Mouse (Mus musculus): Measurements from ENCODE around the gene Chka. TPM values are rescaled to one million over a fixed set of nuclear protein-coding genes. Genes with fewer than 3 reads are reported as not detected.

Gene Chka
- polyA plus RNA-seq, 1 experiment from 2014 or later: 66.6 TPM

GRCm38 (mm10) chr19:3896208-3896607 is 44.6 kb downstream of the Chka start:
- Histone ChIP-seq H3K9me3 (no peaks in the 10 kb centered on the region), H3K27ac (replicated peaks) (peak overlapping the region; percentile 75; the same call in 1 of the 2 replicates), H3K4me1 (replicated peaks) (0 out of 2 replicates have a peak, but pooled peaks cover 15% of the 10 kb centered on the region), H3K36me3 (peaks cover 33% of the 10 kb centered on the region), H3K4me2 (no peak overlapping the region), H3K4me3 (no peak overlapping the region), H3K9ac (no peak overlapping the region), H3K27me3 (no peaks in the 10 kb centered on the region)
- 92% methylated on average over 10 of the region's 10 CpGs for WGBS
- no peak for ATAC-seq (ENCODE audit: low FRiP score, low read depth)

GRCm38 (mm10) chr19:3897557-3897956 is 46.0 kb downstream of the Chka start:
- H3K4me2 ChIP-seq: no peak overlapping the region
- no peaks in the 10 kb centered on the region for H3K9me3 ChIP-seq
- H3K27me3 ChIP-seq: no peaks in the 10 kb centered on the region
- no peak for ATAC-seq (ENCODE audit: low FRiP score, low read depth)
- H3K36me3 ChIP-seq: peaks cover 26% of the 10 kb centered on the region
- no peak overlapping the region for H3K9ac ChIP-seq
- H3K4me3 ChIP-seq: no peak overlapping the region
- no peak overlapping the region for H3K27ac ChIP-seq (replicated peaks)
- 85% methylated on average over 5 of the region's 5 CpGs for WGBS
- H3K4me1 ChIP-seq (replicated peaks): 0 out of 2 replicates have a peak, but pooled peaks cover 15% of the 10 kb centered on the region

- 83% methylated on average over 7 of the region's 7 CpGs for WGBS
- H3K4me1 ChIP-seq (replicated peaks): 0 out of 2 replicates have a peak, but pooled peaks cover 15% of the 10 kb centered on the region
- no peak overlapping the region for H3K27ac ChIP-seq (replicated peaks)
- H3K4me3 ChIP-seq: no peak overlapping the region
- H3K9ac ChIP-seq: no peak overlapping the region
- peaks cover 13% of the 10 kb centered on the region; the same call in 1 of the 2 replicates for H3K36me3 ChIP-seq
- no peak overlapping the region for H3K4me2 ChIP-seq
- no peak for ATAC-seq (ENCODE audit: low FRiP score, low read depth)
- no peaks in the 10 kb centered on the region for H3K9me3 ChIP-seq
- no peaks in the 10 kb centered on the region for H3K27me3 ChIP-seq
Measured at GRCm38 (mm10) chr19:3898952-3899351, 47.4 kb downstream of the Chka start.

- Histone ChIP-seq H3K4me2 (no peak overlapping the region), H3K9me3 (no peaks in the 10 kb centered on the region), H3K4me1 (replicated peaks) (0 out of 2 replicates have a peak, but pooled peaks cover 15% of the 10 kb centered on the region), H3K36me3 (0 out of 2 replicates have a peak, but pooled peaks cover 7% of the 10 kb centered on the region), H3K27ac (replicated peaks) (no peak overlapping the region), H3K27me3 (no peaks in the 10 kb centered on the region), H3K4me3 (no peak overlapping the region), H3K9ac (no peak overlapping the region)
- 95% methylated on average over 4 of the region's 4 CpGs for WGBS
- ATAC-seq (ENCODE audit: low FRiP score, low read depth): no peak
Measured at GRCm38 (mm10) chr19:3899618-3900017, 48.0 kb downstream of the Chka start.

GRCm38 (mm10) chr19:3902966-3903365 is 51.4 kb downstream of the Chka start:
- H3K4me2 ChIP-seq: no peak overlapping the region
- peaks cover 18% of the 10 kb centered on the region for H3K4me1 ChIP-seq (replicated peaks)
- 0 out of 2 replicates have a peak, but pooled peaks cover 3% of the 10 kb centered on the region for H3K27me3 ChIP-seq
- no peaks in the 10 kb centered on the region for H3K36me3 ChIP-seq
- H3K9me3 ChIP-seq: no peaks in the 10 kb centered on the region
- H3K4me3 ChIP-seq: no peak overlapping the region
- no peak overlapping the region for H3K9ac ChIP-seq
- no peak overlapping the region for H3K27ac ChIP-seq (replicated peaks)
- no peak for ATAC-seq (ENCODE audit: low FRiP score, low read depth)
- 74% methylated on average over 12 of the region's 12 CpGs for WGBS

- 63% methylated on average over 25 of the region's 25 CpGs for WGBS
- no peak overlapping the region for H3K27ac ChIP-seq (replicated peaks)
- ATAC-seq (ENCODE audit: low FRiP score, low read depth): no peak
Measured at GRCm38 (mm10) chr19:3903648-3904362, 52.2 kb downstream of the Chka start.

GRCm38 (mm10) chr19:3904363-3904675 is 52.7 kb downstream of the Chka start:
- H3K9me3 ChIP-seq: no peaks in the 10 kb centered on the region
- no peak overlapping the region for H3K9ac ChIP-seq
- WGBS: 63% methylated on average over 10 of the region's 10 CpGs
- peaks cover 18% of the 10 kb centered on the region for H3K4me1 ChIP-seq (replicated peaks)
- H3K4me3 ChIP-seq: no peak overlapping the region
- H3K36me3 ChIP-seq: peaks cover 6% of the 10 kb centered on the region
- ATAC-seq (ENCODE audit: low FRiP score, low read depth): no peak
- H3K4me2 ChIP-seq: 0 out of 2 replicates have a peak overlapping the region, but pooled peaks have one; percentile 4
- H3K27me3 ChIP-seq: 0 out of 2 replicates have a peak, but pooled peaks cover 3% of the 10 kb centered on the region
- no peak overlapping the region for H3K27ac ChIP-seq (replicated peaks)

More at GRCm38 (mm10) chr19:3903648-3904362, 52.2 kb downstream of the Chka start:
- Histone ChIP-seq H3K9ac (no peak overlapping the region), H3K4me2 (no peak overlapping the region), H3K36me3 (peaks cover 5% of the 10 kb centered on the region), H3K27me3 (0 out of 2 replicates have a peak, but pooled peaks cover 3% of the 10 kb centered on the region), H3K9me3 (no peaks in the 10 kb centered on the region), H3K4me1 (replicated peaks) (peaks cover 18% of the 10 kb centered on the region), H3K4me3 (no peak overlapping the region)

GRCm38 (mm10) chr19:3905261-3905969 is 53.8 kb downstream of the Chka start:
- H3K4me3 ChIP-seq: no peak overlapping the region; the same call in 1 of the 2 replicates
- H3K27ac ChIP-seq (replicated peaks): peak overlapping the region; percentile 59
- peak overlapping the region; percentile 74 for H3K4me2 ChIP-seq
- H3K27me3 ChIP-seq: 0 out of 2 replicates have a peak, but pooled peaks cover 3% of the 10 kb centered on the region
- H3K9ac ChIP-seq: no peak overlapping the region
- WGBS: 61% methylated on average over 6 of the region's 6 CpGs
- H3K9me3 ChIP-seq: no peaks in the 10 kb centered on the region
- ATAC-seq (ENCODE audit: low FRiP score, low read depth): no peak
- peaks cover 18% of the 10 kb centered on the region for H3K4me1 ChIP-seq (replicated peaks)
- H3K36me3 ChIP-seq: peaks cover 16% of the 10 kb centered on the region

- peak overlapping the region; percentile 74 for H3K4me2 ChIP-seq
- WGBS: 49% methylated on average over 10 of the region's 10 CpGs
- H3K27me3 ChIP-seq: 0 out of 2 replicates have a peak, but pooled peaks cover 3% of the 10 kb centered on the region
- no peak for ATAC-seq (ENCODE audit: low FRiP score, low read depth)
- peaks cover 22% of the 10 kb centered on the region for H3K4me1 ChIP-seq (replicated peaks)
- H3K9me3 ChIP-seq: no peaks in the 10 kb centered on the region
- peak overlapping the region; percentile 43 for H3K4me3 ChIP-seq
- H3K9ac ChIP-seq: peak overlapping the region; percentile 51
- peaks cover 16% of the 10 kb centered on the region for H3K36me3 ChIP-seq
- H3K27ac ChIP-seq (replicated peaks): 0 out of 2 replicates have a peak overlapping the region, but pooled peaks have one; percentile 16
Measured at GRCm38 (mm10) chr19:3906326-3906725, 54.8 kb downstream of the Chka start.

- peak within 1 kb of the TSS; percentile 51 for H3K9ac ChIP-seq
- peaks cover 30% of the 10 kb centered on the region for H3K4me1 ChIP-seq (replicated peaks)
- H3K27me3 ChIP-seq: 0 out of 2 replicates have a peak, but pooled peaks cover 3% of the 10 kb centered on the region
- peak; percentile 72; the same call in 1 of the 2 replicates for ATAC-seq (ENCODE audit: low FRiP score, low read depth)
- H3K9me3 ChIP-seq: no peaks in the 10 kb centered on the region
- peak within 1 kb of the TSS; percentile 43 for H3K4me3 ChIP-seq
- peaks cover 16% of the 10 kb centered on the region for H3K36me3 ChIP-seq
- WGBS: 5% methylated on average over 36 of the region's 36 CpGs
- H3K27ac ChIP-seq (replicated peaks): peak within 1 kb of the TSS; percentile 16; the same call in 1 of the 2 replicates
- H3K4me2 ChIP-seq: peak within 1 kb of the TSS; percentile 74
Measured at GRCm38 (mm10) chr19:3906795-3907786, 55.5 kb downstream of the Chka start, which contains the start of gene Tcirg1. Gene Tcirg1, minus strand, starts transcription at chr19:3907133.
